Mouse (Mus musculus) heart, adult 8-10 months (tissue): ENCODE measurements around the gene Phospho1. TPM values are rescaled to one million over a fixed set of nuclear protein-coding genes. Genes with fewer than 3 reads are reported as not detected.
"Not testable (repeated sequence)": the region's sequence is repeated elsewhere in the genome, so short reads cannot be mapped to it uniquely, and the experiment has no call there.

Source experiments
- DNase-seq: peaks from one replicate; pipeline ENCODE4 v3.0.0; 2022; ENCODE audit warnings: low spot score
- total RNA-seq, 4 experiments: library from RNA; stranded (reverse); gene quantifications; 2 replicates each; pipeline ENCODE4 v1.2.4; 2022

Phospho1 gene
- total RNA-seq, 4 experiments from 2014 or later, result 171 to 185 (median 175) TPM

- peak; percentile 63 for DNase-seq
Observed at GRCm38 (mm10) chr11:95859468-95859855, 35.2 kb downstream of the Phospho1 start.

GRCm38 (mm10) chr11:95860071-95860490 is 35.8 kb downstream of the Phospho1 start:
- DNase-seq, result no peak

- DNase-seq, result no peak
Observed at GRCm38 (mm10) chr11:95861397-95861796, 37.1 kb downstream of the Phospho1 start.

GRCm38 (mm10) chr11:95869442-95869841 is 45.1 kb downstream of the Phospho1 start:
- DNase-seq, result no peak

GRCm38 (mm10) chr11:95869918-95870470 is 45.7 kb downstream of the Phospho1 start:
- no peak for DNase-seq

GRCm38 (mm10) chr11:95875804-95876203 is 51.5 kb downstream of the Phospho1 start:
- DNase-seq, result no peak

- no peak for DNase-seq
Observed at GRCm38 (mm10) chr11:95876296-95876695, 52.0 kb downstream of the Phospho1 start.

- DNase-seq, result not testable (repeated sequence)
Observed at GRCm38 (mm10) chr11:95879861-95880260, 55.6 kb downstream of the Phospho1 start.

Other genes starting within 250 kb of the Phospho1 start
- under 1 TPM; 0.29 to 0.52 (median 0.47) TPM for gene Ngfr, start 236.8 kb upstream of the Phospho1 start, total RNA-seq
- gene Phb, start 157.5 kb upstream of the Phospho1 start, total RNA-seq, result 100 to 1,000 TPM; 379 to 441 (median 399) TPM
- gene Zfp652, start 111.8 kb upstream of the Phospho1 start, total RNA-seq, result 10 to 100 TPM; 49.0 to 60.2 (median 53.5) TPM
- under 1 TPM; 0.32 to 0.57 (median 0.42) TPM for gene B130006D01Rik, start 100.9 kb upstream of the Phospho1 start, total RNA-seq
- gene Gngt2, start 12.7 kb downstream of the Phospho1 start, total RNA-seq, result 10 to 100 TPM; 11.6 to 19.0 (median 15.7) TPM
- 10 to 100 TPM in 1 of 4 experiments, 1 to 10 TPM in 3; 7.3 to 10.8 (median 8.8) TPM for gene Abi3, start 18.0 kb downstream of the Phospho1 start, total RNA-seq
- gene B4galnt2, start 90.4 kb downstream of the Phospho1 start, total RNA-seq, result not detected
- under 1 TPM in 2 of 4 experiments, not detected in 2; 0.03 TPM for gene Igf2bp1, start 181.4 kb downstream of the Phospho1 start, total RNA-seq
- gene Gip, start 200.0 kb downstream of the Phospho1 start, total RNA-seq, result not detected
- 10 to 100 TPM; 41.5 to 49.4 (median 46.7) TPM for gene Snf8, start 210.4 kb downstream of the Phospho1 start, total RNA-seq
- gene Ube2z, start 240.9 kb downstream of the Phospho1 start, total RNA-seq, result 10 to 100 TPM; 28.1 to 32.7 (median 30.7) TPM